Mouse (Mus musculus): ENCODE data around the gene Prrxl1. TPM values are rescaled to one million over a fixed set of nuclear protein-coding genes. Genes with fewer than 3 reads are reported as not detected.

The Prrxl1 gene
- total RNA-seq, 2 experiments from 2014 or later, result not detected

Other genes starting within 250 kb of the Prrxl1 start
- not detected for gene 1700024G13Rik, start 211.0 kb upstream of the Prrxl1 start, total RNA-seq (2021)
- under 1 TPM in 1 of 2 experiments, not detected in 1; 0.17 TPM for gene Slc18a3, start 134.6 kb upstream of the Prrxl1 start, total RNA-seq (2021)
- gene Chat, start 133.4 kb upstream of the Prrxl1 start, total RNA-seq (2021), result not detected
- gene Ercc6, start 85.9 kb upstream of the Prrxl1 start, total RNA-seq (2021), result 1 to 10 TPM; 3.4 to 4.5 TPM
- gene 3425401B19Rik, start 85.9 kb downstream of the Prrxl1 start, total RNA-seq (2021), result 100 to 1,000 TPM; 127 to 148 TPM
- gene Tmem273, start 186.6 kb downstream of the Prrxl1 start, total RNA-seq (2021), result under 1 TPM; 0.97 to 0.98 TPM
- gene Fam170b, start 234.6 kb downstream of the Prrxl1 start, total RNA-seq (2021), result under 1 TPM in 1 of 2 experiments, not detected in 1; 0.17 TPM

Measured in heart, postnatal 36 days (tissue).